Mouse (Mus musculus): ENCODE measurements around the gene Jade3. TPM values are rescaled to one million over a fixed set of nuclear protein-coding genes. Genes with fewer than 3 reads are reported as not detected.

The Jade3 gene
- polyA plus RNA-seq, 1 experiment from 2014 or later, result 8.0 TPM

DNA sequence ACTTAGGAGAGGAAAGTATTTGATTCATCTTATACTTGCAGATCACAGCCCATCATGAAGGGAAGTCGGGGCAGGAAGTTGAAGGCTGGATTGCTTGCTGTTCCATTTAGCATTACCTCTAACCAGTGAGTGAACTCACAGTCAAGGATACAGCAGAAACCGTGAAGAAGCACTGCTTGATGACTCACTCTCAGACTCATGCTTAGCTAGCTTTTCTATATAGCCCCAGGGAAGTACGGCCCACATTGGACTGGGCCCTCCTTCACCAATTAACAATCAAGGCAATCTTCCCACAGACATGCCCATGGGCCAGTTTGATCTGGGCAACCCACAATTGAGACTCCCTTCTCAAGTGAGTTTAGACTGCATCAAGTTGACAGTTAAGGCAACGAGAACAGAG, 138.5 kb downstream of the Jade3 start:
- no peak for ATAC-seq

More for the DNA sequence above, 138.5 kb downstream of the Jade3 start:
- H3K9ac ChIP-seq (ENCODE audit: low read depth, low read length), result no peak overlapping the region
- 71% methylated on average over 4 of the region's 4 CpGs for WGBS
- H3K27me3 ChIP-seq (replicated peaks; ENCODE audit: control insufficient read depth, insufficient read depth, low read length), result no peaks in the 10 kb centered on the region
- no peaks in the 10 kb centered on the region for H3K9me3 ChIP-seq (ENCODE audit: control insufficient read depth, low read length)
- H3K36me3 ChIP-seq (ENCODE audit: control insufficient read depth, insufficient read depth, low read length), result no peaks in the 10 kb centered on the region
- no peak overlapping the region for H3K4me3 ChIP-seq (ENCODE audit: low read length)
- H3K4me1 ChIP-seq (ENCODE audit: control insufficient read depth, insufficient read depth, low read length), result no peaks in the 10 kb centered on the region
- H3K4me2 ChIP-seq (ENCODE audit: low read depth, low read length), result no peak overlapping the region
- H3K27ac ChIP-seq (ENCODE audit: low read length), result no peak overlapping the region

Other genes with a start within 250 kb of the Jade3 start
- 0.46 and 0.50 TPM in 2 replicates for gene Slc9a7, start 133.9 kb upstream of the Jade3 start, polyA plus RNA-seq (2015; fragmentation: Nextera tagmentation; extraction: Ambion mirVana)
- 16.8 and 17.2 TPM in 2 replicates for gene Rp2, start 61.2 kb upstream of the Jade3 start, polyA plus RNA-seq (2015; fragmentation: Nextera tagmentation; extraction: Ambion mirVana)
- gene Rgn, start 124.1 kb downstream of the Jade3 start, polyA plus RNA-seq (2015; fragmentation: Nextera tagmentation; extraction: Ambion mirVana), result 72.5 and 77.2 TPM in 2 replicates
- gene Rbm10, start 191.8 kb downstream of the Jade3 start, polyA plus RNA-seq (2015; fragmentation: Nextera tagmentation; extraction: Ambion mirVana), result 55.1 and 55.3 TPM in 2 replicates
- gene Ndufb11, start 191.9 kb downstream of the Jade3 start, polyA plus RNA-seq (2015; fragmentation: Nextera tagmentation; extraction: Ambion mirVana), result 269 and 279 TPM in 2 replicates
- 185 and 187 TPM in 2 replicates for gene Uba1, start 232.6 kb downstream of the Jade3 start, polyA plus RNA-seq (2015; fragmentation: Nextera tagmentation; extraction: Ambion mirVana)